Mouse (Mus musculus): Measurements from ENCODE around the gene Prss27.
"Not testable (repeated sequence)": the region's sequence is repeated elsewhere in the genome, so short reads cannot be mapped to it uniquely, and the experiment has no call there.

Prss27 gene

DNA sequence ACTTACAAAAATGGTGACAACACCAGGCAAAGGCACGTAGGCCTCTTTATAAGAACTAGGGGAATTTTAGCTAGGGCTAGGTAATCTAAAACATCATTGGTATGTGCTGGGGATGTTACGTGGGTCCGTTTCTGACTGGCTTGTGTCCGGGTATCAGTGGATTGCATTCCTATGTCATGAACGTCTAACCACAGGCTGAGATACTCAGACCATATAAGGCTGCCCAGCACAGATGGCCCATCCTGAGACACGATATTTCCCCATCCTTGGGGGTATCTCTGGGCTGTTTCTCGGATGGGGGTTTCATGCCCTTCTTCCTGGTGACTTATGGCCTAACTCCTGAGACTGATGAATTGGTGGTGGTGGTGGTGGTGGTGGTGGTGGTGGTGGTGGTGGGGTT, 2.9 kb upstream of the Prss27 start:
- DNase-seq (ENCODE audit: low spot score), result no peak

GRCm38 (mm10) chr17:24036954-24037353, 990 bp upstream of the Prss27 start:
- no peak for DNase-seq (ENCODE audit: low spot score)

DNA sequence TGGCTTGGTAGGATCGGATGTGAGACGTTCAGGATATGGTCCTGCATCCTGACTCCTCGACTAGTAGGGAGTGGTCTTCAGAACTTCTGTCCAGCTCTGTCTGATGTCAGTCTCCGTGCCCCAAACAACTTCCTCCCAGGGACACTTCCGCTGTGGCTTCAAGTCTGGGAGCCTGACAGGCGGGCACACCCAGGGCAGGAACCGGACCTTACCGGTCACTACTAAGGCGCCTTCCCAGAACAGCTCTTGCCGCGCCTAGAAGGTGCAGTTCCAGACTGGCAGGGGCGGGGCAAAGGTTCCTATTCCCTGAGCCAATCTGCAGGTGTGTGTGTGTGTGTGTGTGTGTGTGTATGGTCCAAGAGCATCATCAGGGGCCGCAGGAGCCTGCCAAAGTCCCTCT, 584 bp upstream of the Prss27 start:
- no peak for DNase-seq (ENCODE audit: low spot score)

GRCm38 (mm10) chr17:24044482-24044881, 6.5 kb downstream of the Prss27 start:
- DNase-seq (ENCODE audit: low spot score), result no peak

- DNase-seq (ENCODE audit: low spot score), result no peak
Observed at GRCm38 (mm10) chr17:24045608-24046007, 7.7 kb downstream of the Prss27 start.

DNA sequence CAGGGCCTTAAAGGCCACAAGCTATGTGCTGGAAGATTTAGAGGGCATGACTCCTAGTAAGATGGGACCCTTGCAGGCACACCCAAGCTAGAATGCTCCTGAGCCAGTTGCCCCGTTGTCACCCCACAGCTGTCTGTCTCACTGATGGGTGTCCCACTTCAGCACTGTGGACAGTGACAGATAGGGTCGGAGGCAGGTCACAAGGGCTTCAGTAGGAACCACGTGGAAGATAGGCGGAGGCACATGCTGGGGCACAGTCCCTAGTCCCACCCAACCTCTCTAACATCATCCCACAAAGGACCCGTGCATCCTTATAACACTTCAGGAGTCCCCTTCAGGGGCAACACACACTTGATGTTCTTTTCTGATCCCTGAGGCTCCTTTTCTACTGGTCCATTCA, 8.1 kb downstream of the Prss27 start:
- DNase-seq (ENCODE audit: low spot score), result no peak

- DNase-seq (ENCODE audit: low spot score), result no peak
Observed at GRCm38 (mm10) chr17:24048053-24048452, 10.1 kb downstream of the Prss27 start.

GRCm38 (mm10) chr17:24049008-24049407, 11.1 kb downstream of the Prss27 start:
- no peak for DNase-seq (ENCODE audit: low spot score)

DNA sequence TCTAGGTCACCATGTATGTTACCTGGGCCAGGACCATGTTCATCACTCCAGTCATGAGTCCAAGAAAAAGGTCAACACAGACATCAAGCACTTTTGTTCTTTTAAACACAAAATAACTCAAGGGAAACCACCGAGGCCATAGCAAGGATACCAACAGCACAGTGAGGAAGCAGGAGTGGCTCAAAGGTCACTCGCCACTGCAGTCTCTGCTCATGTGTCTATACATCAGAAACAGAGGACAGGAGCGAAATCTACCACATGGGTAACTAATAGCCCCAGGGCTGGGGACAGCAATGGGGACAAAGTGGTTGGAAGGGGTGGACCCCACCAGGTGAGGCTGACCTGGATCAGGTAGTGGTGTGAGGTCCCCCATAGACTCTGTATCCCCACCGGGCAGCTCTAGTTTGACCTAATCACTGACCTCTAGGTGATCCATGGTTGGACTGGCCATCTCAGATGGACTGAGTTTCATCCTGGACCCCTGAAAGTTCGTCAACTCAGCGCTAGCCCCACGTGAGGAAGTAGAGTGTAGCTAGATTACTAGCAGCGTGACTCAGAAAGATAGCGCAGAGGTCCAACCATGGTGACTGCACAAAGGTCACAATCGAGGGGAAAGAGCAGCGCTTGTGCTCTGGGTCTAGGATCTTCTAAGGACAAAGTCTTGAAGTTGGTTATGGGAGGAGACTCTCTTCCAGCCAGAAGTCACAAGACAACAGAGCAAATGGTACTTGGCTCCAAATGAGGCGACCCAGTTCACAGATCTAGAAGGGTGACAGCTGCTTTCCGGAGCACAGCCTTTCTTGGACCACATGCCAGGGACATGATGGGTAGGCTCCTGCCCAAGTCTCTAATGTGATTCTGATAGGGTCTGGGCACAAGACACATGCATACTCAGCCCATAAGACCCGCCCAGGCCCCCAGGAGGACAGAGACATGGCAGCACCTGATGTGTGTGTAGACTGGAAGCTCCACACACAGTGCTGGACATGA, 19.0 kb downstream of the Prss27 start:
- DNase-seq (ENCODE audit: low spot score), result no peak

- no peak for DNase-seq (ENCODE audit: low spot score)
Observed at GRCm38 (mm10) chr17:24057730-24058245, 19.8 kb downstream of the Prss27 start.

GRCm38 (mm10) chr17:24062459-24063155, 24.7 kb downstream of the Prss27 start:
- no peak for DNase-seq (ENCODE audit: low spot score)

GRCm38 (mm10) chr17:24068271-24068670, 30.3 kb downstream of the Prss27 start:
- no peak for DNase-seq (ENCODE audit: low spot score)

DNA sequence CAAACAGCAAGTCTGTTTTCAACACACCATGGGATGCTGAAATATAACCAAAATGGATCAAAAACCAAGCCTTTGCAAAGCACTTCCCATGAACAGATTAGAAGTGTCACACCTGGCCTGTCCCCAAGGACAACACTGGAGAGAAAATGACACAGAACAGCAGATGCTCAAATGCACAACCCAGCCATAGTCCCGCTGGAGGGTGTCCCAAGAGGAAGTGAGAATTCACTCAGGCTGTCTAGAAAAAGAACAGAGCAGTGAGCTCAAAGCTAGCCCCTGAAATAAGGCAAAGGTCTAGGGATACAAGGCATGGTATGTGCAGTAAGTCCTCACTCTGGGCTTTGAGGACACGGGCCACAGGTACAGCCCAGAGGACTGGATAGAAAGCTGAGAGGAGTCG, 31.6 kb downstream of the Prss27 start:
- no peak for DNase-seq (ENCODE audit: low spot score)

- DNase-seq (ENCODE audit: low spot score), result peak; percentile 98
Observed at GRCm38 (mm10) chr17:24072919-24073696, 35.2 kb downstream of the Prss27 start, which contains the start of gene Kctd5. Kctd5 (minus strand) TSS chr17:24073485.

DNA sequence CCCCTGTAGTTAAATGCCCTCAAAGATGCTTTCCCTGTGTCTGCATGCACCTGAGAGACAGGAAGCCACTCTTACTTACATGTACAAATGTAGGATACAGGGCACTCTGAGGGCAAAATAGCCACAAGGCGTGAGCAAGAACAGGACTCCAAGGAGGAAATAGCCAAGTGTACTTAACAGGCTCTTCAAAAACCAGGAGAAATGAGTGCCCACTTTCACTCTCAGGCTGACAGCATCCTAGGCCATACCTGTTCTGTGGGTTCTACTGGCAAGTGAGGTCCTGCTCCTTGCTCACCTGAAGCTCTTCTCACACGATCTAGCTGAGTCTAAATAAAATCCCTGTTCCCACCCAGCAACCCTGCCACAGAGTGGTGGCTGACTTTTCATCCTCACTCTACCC, 39.2 kb downstream of the Prss27 start:
- DNase-seq (ENCODE audit: low spot score), result no peak

GRCm38 (mm10) chr17:24084593-24084992, 46.6 kb downstream of the Prss27 start:
- no peak for DNase-seq (ENCODE audit: low spot score)

DNA sequence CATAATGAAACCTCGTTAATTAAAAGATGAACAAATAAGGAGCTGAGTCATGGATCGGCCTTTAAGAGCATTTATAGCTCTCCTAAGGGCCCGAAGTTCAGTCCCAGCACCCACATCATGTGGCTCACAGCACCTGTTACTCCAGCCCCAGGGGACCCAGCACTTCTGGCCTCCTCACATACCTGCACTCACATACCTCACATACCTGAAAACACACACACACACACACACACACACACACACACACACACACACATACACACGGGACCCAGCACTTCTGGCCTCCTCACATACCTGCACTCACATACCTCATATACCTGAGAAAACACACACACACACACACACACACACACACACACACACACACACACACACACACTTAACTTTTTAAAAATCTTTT, 48.5 kb downstream of the Prss27 start:
- DNase-seq (ENCODE audit: low spot score), result not testable (repeated sequence)

- DNase-seq (ENCODE audit: low spot score), result no peak
Observed at GRCm38 (mm10) chr17:24090575-24090974, 52.6 kb downstream of the Prss27 start.
